Mouse (Mus musculus) regulatory T cell (primary cell): ENCODE data around the gene Pcid2.
"Not testable (repeated sequence)": the region's sequence is repeated elsewhere in the genome, so short reads cannot be mapped to it uniquely, and the experiment has no call there.

Experiments used
- in situ Hi-C: fragments of 300-600 bp; cut with MboI, MseI; formaldehyde crosslinking; loops from one replicate; pipeline ENCODE4 v1.15.1; 2025; ENCODE audit warnings: high pct_unique_total_duplicates

Pcid2 gene

DNA sequence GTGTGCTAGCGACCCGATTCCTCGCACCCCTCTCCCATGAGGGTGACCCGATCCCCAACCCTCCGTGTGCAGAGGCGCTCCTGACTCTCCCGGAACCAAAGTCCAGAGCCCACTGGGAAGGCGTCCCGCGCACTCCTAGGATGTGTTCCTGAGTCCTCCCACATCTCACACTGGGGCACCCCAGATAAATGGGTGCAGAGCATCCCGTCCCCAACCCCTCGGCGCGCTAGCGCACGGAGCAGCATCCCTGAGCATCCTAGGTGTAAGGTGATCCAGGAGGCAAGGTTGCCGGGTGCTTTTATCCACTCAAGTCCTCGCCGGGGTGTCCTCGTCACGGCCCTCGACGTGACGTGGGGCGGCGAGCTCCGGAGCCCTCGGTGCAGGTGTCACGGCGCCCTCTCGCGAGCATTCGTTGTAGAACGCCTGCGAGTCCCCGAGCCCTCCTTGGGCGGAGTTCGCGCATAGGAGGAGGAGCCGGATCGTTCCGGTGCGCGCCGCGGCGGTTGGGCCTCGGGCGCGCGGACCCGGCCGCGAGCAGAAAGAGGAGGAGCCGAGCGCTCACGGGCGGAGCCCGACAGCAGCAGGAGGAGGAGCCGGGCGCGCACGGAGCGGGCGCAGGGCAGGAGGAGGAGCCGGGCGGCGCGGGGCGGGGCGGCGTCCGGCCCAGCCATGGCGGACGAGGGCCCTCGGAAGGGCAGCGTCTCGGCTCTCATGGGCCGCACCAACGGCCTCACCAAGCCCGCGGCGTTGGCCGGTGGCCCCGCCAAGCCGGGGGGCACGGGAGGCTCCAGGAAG lies at the start of gene Pcid2, which contains the start of gene Cul4a:
Pcid2 (minus strand) TSS at position 373 of the 795 bp plus-strand sequence.
Cul4a (plus strand) TSS at position 535 of the 795 bp plus-strand sequence.
- in situ Hi-C loops = loop anchor here (5.0 kb wide), 2 partner anchors 232 to 1548 kb away; partner anchors contain the start of genes Ing1 and Tfdp1

DNA sequence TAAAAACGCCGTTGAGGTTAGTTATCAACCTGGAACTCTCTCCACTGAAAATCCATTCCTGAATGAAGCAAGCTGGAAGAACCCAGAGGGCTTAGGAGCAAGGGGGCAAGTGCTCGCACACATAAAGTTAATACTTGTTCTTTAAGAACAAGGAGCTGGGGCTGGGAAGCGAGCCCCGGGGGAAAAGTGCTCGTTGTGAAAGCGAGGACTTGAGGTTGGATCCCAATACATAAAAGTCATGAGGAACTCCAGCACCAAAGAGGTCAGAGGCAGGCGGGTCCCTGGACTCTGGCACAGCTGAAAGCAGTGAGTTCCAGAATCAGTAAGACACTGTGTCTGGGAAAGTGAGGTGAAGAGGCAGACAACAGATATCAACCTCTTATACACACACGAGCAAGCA lies 48.8 kb upstream of the Pcid2 start:
- in situ Hi-C loops = no loop called here

DNA sequence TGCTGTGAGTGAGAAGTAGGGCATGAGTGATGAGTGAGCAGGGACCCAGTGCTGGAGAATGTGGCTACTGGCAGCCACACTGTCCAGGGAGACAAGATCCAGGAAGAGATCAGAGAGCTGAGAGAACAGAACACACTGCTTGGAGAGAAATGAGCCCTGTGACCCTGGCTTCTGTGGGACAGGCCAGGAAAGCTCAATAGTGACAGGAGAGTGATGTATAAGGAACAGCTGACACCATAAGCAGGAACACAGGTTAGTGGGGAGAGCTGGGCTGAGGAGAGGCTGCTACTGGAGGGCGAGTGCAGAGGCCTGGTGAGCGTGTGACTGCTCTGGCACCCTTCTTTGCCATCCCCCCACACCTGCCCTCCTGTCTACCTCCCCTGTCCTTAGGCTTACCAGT lies 45.7 kb upstream of the Pcid2 start:
- in situ Hi-C loops = no loop called here

DNA sequence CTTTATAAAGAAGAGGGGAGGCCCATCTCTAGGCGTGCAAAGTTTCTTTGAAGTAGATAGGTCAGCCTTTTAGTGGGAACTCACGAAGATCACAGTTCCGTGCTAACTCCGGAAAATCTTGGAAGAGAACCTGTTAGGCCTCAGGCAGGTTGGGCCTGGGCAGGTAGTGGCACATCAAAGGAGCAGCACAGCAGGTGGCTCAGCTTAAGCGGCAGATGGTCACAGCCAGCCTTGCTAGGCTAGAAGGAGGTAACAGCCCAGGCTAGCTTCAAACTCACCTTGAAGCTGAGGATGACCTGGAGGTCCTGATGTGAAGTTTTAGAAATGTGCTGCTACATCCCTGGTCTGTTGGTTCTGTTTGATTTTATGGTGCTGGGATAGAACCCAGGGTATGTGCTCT lies 44.6 kb upstream of the Pcid2 start:
- in situ Hi-C loops = no loop called here

DNA sequence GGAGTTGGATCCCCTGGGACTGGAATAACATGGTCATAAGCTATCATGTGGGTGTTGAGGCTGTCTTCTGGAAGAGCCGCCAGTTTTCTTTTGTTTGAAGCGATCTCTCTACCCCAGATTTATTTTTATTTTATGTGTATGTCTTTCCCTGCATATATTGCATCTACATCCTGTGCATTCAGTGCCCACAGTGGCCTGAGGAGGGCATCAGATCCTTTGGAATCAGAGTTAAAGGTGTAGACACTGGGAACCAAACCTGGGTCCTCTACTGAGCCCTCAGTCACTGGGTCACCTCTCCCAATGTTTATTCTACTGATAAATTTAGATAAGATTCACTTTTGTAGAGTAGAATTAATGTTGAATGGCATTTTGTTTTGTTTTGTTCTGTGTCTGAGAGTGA lies 44.0 kb upstream of the Pcid2 start:
- in situ Hi-C loops = no loop called here

DNA sequence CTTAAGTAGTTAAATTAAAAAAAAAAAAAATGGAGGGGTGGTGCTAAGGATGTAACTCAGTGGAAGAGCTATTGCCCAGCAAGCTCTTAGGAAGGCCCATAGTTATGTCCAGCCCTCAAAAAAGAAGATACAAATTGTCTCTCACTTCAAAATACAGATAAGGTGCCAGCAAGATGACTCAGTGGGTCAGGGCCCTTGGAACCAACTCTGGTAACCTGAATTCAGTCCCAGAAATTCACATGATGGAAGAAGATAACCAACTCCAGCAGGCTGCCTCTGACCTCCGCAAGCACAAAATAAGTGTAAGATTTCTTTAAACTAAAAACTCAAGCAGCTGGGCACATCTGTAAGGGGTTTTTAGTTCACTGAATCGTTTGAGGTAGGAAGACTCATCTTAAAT lies 43.2 kb upstream of the Pcid2 start:
- in situ Hi-C loops = no loop called here

DNA sequence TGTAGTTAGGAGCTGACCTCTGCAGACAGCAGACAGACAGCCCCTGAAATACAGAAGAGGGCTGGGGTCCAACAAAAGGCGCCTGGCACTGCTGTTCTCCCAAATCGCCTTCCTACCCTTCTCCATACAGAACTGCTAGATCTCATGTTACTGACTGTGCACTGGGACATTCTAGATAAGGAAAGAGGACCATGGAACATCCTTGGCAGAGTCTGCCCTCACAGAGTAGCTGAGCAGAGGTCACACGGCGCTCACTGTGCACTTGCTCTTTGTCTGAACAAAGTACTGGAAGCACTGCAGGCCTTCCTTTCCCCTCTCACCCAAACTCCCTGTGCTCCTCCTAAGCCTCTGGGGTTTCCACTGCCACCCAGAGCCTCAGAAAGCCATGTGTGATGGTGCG lies 36.4 kb upstream of the Pcid2 start:
- in situ Hi-C loops = no loop called here

DNA sequence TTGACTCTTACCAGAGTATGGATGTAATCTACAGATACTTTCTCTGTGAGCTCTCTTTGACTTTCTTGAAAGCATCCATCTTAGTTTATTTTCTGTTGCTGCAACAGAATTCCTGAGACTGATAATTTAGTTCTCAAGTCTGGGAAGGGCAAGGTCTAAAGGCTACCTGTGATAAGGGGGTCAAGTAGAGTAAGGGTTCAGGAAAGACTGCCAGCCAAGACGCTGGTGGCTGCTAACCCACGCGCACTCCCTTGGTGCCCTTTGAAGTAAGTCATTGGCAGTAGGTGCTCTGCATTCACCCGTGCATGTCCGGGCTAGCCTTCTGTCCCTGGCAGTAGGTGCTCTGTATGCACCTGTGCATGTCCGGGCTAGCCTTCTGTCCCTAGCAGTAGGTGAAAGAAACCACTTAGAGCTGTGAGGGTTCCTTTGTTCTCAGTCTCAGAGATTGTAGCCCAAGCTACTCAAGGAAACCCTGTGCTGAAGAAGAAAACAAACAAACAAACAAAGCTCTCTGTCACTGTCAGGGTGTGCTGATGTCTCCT lies 34.5 kb upstream of the Pcid2 start:
- in situ Hi-C loops = no loop called here

DNA sequence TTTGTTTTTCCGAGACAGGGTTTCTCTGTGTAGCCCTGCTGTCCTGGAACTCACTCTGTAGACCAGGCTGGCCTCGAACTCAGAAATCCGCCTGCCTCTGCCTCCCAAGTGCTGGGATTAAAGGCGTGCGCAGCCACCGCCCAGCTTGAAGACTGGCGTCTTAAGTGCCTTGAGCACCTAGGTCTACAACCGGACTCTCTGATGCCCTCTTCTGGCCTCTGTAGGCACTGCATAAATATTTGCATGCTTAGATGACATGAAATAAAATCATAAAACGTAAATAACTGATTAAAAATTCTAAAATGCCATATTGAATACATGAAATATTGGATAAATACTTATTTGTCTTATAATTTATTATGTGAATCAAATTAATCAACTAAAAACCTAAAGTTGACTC lies 27.0 kb upstream of the Pcid2 start:
- in situ Hi-C loops = not testable (repeated sequence)

DNA sequence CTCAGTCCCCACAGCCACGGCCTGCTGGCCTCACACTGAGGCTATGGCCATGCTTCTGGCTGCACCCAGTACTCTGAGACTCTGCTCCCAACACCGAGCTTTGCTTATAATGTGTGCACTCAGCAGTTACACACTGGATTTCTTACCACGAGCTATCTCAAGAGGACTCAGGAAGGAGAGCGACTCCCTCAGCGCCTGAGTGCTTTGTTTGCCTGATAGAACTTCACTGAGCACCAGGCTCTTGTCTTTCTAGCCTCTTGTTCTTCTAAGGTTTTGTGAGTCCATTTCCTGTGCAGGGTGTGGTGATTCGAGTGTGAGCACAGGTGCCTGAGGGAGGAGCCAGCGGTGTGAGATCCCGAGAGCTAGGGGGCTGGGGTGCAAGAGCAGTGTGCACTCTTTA lies 19.6 kb upstream of the Pcid2 start:
- in situ Hi-C loops = no loop called here

DNA sequence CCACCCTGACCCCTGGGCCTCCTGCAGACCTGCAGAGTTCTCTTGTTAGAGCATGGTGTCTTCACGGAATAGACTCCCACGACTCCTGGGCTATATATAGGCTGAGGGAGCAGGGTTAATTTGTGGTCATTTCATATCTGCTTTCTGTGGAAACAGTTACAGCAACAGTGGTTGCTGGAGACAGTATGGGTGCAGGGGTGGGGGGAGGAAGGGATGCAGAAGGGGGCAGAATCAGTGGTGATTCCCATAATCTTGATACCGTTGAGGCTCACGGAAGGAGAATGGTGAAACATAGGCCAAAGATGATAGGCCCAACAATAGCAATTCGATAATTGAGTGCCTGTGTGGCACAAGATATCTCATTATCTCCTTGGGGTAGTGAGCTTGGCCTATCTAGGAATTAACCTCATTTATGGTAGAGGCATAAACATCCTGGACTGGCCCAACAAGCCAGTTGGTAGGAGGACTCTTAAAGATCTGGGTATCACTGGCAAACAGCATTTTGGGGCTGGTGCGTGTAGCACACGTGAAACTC lies 17.7 kb upstream of the Pcid2 start:
- in situ Hi-C loops = no loop called here

DNA sequence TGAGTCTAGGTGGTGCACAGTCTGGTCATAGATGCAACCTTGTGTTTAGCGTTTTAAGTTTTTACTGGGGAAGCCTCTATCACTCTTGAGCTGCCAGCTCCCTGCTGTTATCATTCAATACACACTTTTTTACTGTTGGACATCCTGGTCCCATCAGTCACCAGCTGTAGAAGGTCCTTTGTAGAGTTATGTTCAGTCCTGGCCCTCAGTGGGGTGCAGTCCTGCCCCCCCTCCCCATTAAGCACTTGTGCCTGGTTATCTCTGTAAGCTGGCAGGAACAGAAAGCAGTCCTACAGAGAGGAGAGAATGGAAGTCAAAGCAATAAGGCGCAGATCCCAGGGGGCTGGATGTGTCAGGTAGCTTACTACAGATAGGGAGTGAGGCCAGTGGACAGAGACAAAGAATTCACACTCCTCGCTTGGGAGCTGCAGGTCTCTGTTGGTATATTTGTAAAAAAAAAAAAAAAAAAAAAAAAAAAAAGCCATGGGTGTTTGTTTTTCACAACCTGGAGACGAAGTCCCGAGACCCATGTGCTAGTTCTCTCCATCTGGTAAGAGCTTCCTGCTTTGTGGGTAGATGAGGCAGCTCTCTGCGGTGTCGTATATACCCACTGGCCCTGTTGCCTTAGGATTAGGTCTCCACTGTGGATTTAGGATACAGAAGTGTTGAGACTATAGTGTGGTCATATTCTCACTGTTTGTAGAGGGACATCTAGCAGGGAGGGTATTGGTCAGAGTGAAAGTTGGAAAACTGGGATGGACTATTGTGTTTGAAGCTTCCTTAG lies 15.8 kb upstream of the Pcid2 start:
- in situ Hi-C loops = no loop called here

DNA sequence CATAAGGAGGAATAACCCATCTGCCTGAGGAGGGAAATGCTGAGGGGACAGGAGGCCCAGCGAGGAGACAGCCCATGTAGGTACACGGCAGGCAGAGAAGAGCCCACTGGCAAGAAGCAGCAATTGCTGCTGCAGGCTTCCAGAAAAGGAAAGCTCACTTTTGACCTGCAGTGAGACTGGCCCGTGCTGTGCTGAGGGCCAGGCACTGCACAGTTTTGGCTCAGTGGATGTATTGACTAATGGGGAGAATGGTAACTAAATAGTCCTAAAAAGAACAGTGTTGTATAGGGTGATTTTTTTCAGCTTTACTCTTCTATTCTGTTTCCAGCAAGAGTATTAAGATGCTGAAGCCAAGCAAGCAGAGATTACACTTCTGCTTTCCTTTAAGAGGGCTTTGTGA lies 13.3 kb upstream of the Pcid2 start:
- in situ Hi-C loops = no loop called here

DNA sequence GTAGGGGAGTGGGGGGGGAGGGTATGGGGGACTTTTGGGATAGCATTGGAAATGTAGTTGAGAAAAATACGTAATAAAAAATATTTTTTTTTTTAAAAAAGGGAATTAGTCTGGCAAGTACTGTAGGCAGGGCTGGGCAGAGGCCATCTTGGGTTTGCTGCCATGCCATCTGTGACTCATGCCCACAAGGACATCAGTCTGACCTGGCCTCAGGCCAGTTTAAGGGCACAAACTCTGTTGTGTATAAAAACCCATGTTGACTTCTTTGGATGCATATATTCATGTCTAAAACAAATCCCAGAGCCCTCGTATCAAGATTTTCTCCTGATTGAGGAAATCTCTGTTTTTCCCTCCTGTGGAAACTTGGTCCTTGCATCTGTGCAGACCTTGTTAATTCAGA lies 11.8 kb upstream of the Pcid2 start:
- in situ Hi-C loops = no loop called here

DNA sequence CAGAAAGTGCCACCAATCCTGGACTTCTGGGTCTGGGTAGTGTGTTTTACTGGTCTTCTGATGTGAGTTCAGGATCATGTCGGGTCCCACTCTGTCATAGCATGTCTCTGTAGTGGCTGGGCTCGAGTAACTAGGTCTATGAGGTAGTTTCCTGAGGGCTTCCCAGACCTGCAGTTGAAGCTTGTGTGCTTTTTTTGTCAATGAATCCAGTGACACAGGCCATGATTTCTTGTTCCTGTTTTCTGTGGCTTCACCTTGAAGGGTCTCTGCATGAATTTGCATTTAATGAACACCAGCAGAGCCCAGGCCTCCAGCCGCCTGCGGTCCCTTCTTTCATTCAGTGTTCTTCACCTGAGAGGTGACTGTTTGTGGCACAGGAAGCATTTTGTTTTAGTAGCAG lies 8.0 kb upstream of the Pcid2 start:
- in situ Hi-C loops = no loop called here

DNA sequence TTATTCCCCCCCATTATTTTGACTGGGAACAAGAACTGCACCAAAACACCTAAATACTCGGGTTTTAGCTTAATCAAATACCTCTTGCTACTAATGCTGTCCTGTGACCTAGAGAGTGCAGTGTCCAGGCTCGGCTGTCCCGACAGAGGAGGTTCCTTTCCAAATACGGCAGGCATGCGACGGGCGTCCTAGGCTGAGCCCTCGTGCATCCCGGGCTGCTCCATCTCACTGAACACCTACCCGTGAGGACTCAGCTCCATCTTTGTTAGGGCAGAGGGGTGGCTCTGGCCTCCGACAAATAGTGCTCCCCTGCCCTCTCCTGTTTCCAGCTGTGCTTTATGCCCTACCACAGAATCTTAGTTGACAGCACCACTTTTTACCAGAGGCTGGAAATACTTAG lies 6.7 kb upstream of the Pcid2 start:
- in situ Hi-C loops = no loop called here

DNA sequence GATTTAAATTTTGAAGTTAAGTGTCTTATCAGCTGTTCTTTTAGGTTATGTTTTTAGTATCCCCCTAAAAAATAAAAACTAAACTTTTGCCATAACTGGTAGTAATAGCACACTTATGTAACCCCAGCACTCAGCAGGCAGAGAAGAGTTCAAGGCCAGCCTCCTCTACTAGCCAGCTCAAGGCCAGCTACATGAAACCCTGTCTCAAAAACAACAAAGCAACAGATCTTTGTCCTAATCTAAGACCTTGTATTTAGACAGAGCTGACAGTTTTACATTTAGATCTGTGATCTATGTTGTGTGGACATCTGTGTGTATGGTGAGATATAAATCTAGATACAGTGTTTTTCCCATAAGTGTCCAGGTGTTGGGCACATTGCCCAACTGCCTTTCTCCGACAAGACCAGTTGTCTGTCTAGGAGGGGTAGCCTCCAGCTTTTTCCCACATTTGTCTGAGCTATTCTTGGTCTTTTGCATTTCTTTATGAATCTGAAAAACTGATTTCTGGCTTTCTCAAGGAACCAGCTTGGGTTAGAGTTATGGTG lies 4.2 kb upstream of the Pcid2 start:
- in situ Hi-C loops = loop anchor here (5.0 kb wide), 2 partner anchors 228 to 1552 kb away; partner anchors contain the start of genes Ing1 and Tfdp1

DNA sequence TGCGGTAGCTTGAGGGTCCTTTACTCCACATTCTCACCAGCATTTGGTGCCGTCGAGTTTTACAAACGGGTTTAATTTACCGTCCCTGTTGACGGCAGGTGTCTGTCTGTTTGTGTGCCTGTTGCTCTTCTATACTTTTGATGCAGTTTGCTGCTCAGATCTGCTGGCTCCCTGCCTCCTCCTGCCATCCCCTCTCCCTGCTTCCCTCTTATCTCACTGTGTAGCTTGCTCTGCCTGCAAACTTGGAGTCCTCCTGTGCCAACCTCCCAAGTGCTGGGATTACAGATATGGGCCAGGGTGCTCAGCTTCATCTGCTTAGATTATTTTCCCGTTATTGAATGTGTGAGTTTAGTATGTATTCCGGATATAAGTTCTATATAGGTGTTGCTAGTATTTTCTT lies 3.7 kb upstream of the Pcid2 start:
- in situ Hi-C loops = loop anchor here (5.0 kb wide), 2 partner anchors 228 to 1552 kb away; partner anchors contain the start of genes Ing1 and Tfdp1

DNA sequence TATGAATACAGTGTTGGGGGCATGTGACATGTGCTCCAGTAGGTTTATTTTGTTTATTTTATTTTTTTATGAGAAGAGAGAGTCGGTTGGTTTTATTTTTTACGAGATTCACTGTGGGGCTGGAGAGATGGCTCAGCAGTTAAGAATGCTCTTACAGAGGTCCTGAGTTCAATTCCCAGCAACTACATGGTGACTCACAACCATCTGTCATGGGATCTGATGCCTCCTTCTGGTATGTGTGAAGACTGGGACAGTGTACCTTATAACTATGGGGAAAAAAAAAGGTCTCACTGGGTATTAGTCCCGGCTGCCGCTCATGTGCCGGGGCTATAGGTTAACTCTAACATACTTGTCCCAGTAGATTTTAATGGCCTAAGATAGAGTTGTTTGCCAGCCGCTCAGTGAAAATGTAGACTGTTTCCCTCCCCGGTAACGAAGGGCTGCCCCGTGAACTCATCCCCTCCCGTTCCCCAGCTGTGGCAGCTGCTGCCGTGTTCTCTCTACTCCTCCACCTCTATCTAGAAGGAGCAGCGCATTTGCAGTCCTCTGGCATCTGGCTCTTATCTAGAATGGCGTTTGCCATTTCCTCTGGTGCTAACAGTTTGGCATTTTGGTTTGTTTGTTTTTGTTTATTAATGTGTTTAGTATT lies 2.9 kb upstream of the Pcid2 start:
- in situ Hi-C loops = loop anchor here (5.0 kb wide), 2 partner anchors 229 to 1551 kb away; partner anchors contain the start of genes Ing1 and Tfdp1

DNA sequence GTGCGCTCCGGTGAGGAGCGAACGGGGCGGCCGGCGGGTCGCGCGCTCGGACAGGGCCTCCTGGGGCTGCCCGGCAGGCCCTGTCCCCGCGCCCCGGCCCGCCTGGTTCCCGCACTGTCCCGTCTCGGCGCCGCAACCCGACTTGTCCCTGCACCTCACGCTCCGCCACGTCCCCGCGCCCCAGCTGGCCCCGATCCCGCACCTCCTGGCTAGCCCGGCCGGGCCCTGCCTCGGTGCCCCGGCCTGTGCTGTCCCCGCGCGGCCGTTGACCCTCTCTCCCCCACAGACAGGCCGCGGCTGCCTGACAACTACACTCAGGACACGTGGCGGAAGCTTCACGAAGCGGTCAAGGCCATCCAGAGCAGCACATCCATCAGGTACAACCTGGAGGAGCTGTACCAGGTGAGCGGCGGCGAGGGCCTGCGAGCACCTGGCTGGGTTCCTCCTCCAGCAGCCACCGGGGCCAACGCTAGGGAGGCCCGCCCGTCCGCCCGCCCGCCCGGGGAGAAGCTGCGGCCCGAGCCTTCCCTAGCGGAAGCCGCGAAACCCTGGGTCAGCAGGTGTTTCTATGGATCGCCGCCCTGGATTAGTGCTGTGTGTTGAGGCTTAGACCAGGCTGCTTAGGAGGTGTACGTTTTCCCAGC lies 771 bp upstream of the Pcid2 start:
- in situ Hi-C loops = loop anchor here (5.0 kb wide), 2 partner anchors 231 to 1549 kb away; partner anchors contain the start of genes Ing1 and Tfdp1

DNA sequence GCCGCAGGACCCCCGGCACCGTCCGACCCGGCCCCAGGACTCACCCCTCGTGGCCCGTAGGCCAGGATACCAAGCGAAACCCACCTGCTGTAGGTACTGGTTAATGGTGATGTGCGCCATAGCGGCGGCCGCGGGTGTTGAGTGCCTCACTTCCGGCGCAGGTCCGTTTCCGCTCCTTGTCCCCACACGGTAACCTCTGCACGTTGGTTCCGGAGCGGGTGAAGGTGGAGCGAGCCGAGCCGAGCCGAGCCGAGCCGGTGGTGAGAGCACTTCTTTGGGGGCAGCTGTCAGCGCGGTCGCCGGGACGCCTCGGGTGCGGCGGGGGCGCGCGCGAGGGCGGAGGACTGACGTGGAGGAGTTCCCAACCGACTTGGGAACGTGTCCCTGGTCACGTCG lies 570 bp downstream of the Pcid2 start:
- in situ Hi-C loops = loop anchor here (5.0 kb wide), 2 partner anchors 233 to 1547 kb away; partner anchors contain the start of genes Ing1 and Tfdp1
